Mouse (Mus musculus): ENCODE data around the gene Guca2a.

DNA sequence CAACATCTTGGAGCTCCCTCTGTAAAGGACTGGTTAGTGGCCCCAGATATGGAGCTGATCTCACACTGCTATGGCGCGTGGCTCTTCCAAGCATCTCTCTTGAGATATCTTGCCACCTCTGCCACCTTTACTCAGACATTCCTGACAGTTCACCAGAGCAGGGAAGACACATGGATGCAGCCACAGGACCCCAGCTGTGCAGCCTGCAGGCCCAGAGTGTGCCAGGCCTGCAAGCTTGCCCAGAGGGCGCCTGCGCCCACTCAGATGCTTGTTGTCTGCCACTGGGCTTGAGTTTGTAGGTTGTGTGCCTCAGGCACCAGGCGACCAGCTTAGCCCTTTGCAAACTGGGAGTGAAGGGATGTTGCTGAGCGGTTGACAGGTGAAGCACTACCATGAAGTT lies 33.2 kb downstream of the Guca2a start:
- no peak for TF ChIP-seq GATA1 (IDR thresholded peaks at IDR 0.05; ENCODE audit: low read length)
- no peak for TF ChIP-seq TAL1 (IDR thresholded peaks at IDR 0.05; ENCODE audit: low read length)
